Mouse (Mus musculus): Measurements from ENCODE around the gene Ifnar2. TPM values are rescaled to one million over a fixed set of nuclear protein-coding genes. Genes with fewer than 3 reads are reported as not detected.

The Ifnar2 gene
- total and polyA plus RNA-seq, 3 experiments, result 33.1 to 34.9 (median 34.5) TPM

- TF ChIP-seq JUN (IDR thresholded peaks at IDR 0.05; ENCODE audit: insufficient read depth, low read depth, low read length) (no peak), BHLHE40 (IDR thresholded peaks at IDR 0.05; ENCODE audit: low read depth, low read length) (no peak), CTCF (conservative IDR thresholded peaks at IDR 0.05 in 1 of 2, IDR thresholded peaks at IDR 0.05 in 1 of 2; ENCODE audit: low read depth in 2 of 2, low read length in 2 of 2) (no peak), CHD1 (IDR thresholded peaks at IDR 0.05; ENCODE audit: low read depth, low read length) (no peak), MYC (IDR thresholded peaks at IDR 0.05; ENCODE audit: low read depth, low read length) (no peak), ELF1 (IDR thresholded peaks at IDR 0.05; ENCODE audit: low read depth, low read length) (no peak), ZC3H11A (IDR thresholded peaks at IDR 0.05; ENCODE audit: low read depth, low read length) (no peak), SMC3 (IDR thresholded peaks at IDR 0.05; ENCODE audit: low read depth, low read length) (no peak), USF2 (conservative IDR thresholded peaks at IDR 0.05; ENCODE audit: low read depth, low read length) (no peak), MAX (IDR thresholded peaks at IDR 0.05; ENCODE audit: low read length) (no peak), GABPA (IDR thresholded peaks at IDR 0.05; ENCODE audit: insufficient replicate concordance, low read depth, low read length) (no peak), TBP (conservative IDR thresholded peaks at IDR 0.05; ENCODE audit: low read depth, low read length) (no peak), POLR2AphosphoS2 (IDR thresholded peaks at IDR 0.05; ENCODE audit: low read depth, low read length) (no peak), RCOR1 (conservative IDR thresholded peaks at IDR 0.05; ENCODE audit: low read depth, low read length) (no peak), JUND (conservative IDR thresholded peaks at IDR 0.05; ENCODE audit: low read depth, low read length) (no peak)
- Histone ChIP-seq H3K36me3 (replicated peaks in 1 of 2; ENCODE audit: control insufficient read depth in 1 of 2, insufficient read depth in 1 of 2, low read length in 1 of 2) (no peaks in the 10 kb centered on the region), H3K4me1 (ENCODE audit: control insufficient read depth in 1 of 2, insufficient read depth in 2 of 2) (peaks cover 32 to 87% of the 10 kb centered on the region in 2 experiments), H3K4me3 (replicated peaks in 1 of 3; ENCODE audit: low read depth in 2 of 3, low read length in 2 of 3, poor library complexity in 1 of 3) (no peak overlapping the region), H3K9me3 (replicated peaks; ENCODE audit: low read length) (peaks cover 4% of the 10 kb centered on the region), H3K79me2 (replicated peaks; ENCODE audit: control insufficient read depth, extremely low read depth, insufficient read depth, poor library complexity, severe bottlenecking) (no peaks in the 10 kb centered on the region), H3K9ac (ENCODE audit: insufficient read depth, low read depth) (no peak overlapping the region), H3K27me3 (replicated peaks) (no peaks in the 10 kb centered on the region), H3K4me2 (ENCODE audit: insufficient read depth, low read depth, poor library complexity, severe bottlenecking) (no peak overlapping the region), H3K27ac (ENCODE audit: insufficient read depth, low read depth) (no peak overlapping the region)
- dilution Hi-C loops (cut with MboI; ENCODE audit: extremely low pct_ligation_motif_present, extremely low pct_unique_long_range_greater_than_20kb, low sequenced_read_pairs) (no loop called here), in situ Hi-C loops (cut with MboI; ENCODE audit: low pct_ligation_motif_present, low pct_unique_long_range_greater_than_20kb, low sequenced_read_pairs) (no loop called here)
- DNase-seq (ENCODE audit: extremely low read depth), result no peak
Measured at GRCm38 (mm10) chr16:91448895-91449294, 76.3 kb downstream of the Ifnar2 start.

DNA sequence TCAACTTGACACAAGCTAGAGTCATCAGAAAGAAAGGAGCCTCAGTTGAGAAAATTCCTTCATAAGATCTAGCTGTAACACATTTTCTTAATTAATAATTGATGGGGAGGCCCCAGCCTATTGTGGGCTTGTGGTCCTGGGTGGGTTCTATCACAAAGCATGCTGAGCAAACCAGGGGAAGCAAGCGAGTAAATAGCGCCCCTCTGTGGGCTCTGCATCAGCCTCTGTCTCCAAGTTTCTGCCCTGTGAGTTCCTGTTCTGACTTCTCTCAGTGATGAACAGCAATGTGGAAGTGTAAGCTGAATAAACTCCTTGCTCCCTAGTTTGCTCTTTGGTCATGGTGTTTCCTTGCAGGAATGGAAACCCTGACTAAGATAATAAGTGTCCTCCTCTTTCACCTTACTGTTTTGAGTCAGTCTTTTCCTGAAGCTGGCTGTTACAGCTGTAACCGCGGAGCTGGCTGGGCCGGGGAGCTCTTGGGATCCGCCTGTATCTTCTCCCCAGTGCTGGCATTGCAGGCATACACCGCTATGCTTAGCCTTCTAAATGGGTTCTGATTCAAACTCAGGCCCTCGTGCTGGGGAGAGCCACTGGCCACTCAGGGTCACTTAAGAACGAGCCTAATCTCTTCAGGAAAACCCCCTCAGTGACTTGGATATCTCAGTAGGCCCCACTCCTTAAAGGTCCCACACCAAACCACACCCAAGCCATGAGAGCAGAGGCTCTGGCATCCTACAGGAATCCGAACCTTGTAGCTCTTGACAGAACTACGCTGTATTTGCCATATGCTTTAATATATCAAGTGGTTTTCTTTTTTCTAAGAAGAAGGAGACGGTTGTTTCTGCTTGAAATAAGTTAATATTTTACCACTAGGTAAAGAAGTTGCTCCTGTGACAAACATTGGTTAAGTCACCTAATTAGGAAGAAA is 77.8 kb downstream of the Ifnar2 start:
- Histone ChIP-seq H3K4me2 (ENCODE audit: insufficient read depth, low read depth, poor library complexity, severe bottlenecking) (no peak overlapping the region), H3K79me2 (replicated peaks; ENCODE audit: control insufficient read depth, extremely low read depth, insufficient read depth, poor library complexity, severe bottlenecking) (no peaks in the 10 kb centered on the region), H3K4me1 (ENCODE audit: control insufficient read depth in 1 of 2, insufficient read depth in 2 of 2) (peaks cover 35 to 82% of the 10 kb centered on the region in 2 experiments), H3K4me3 (replicated peaks in 1 of 3; ENCODE audit: low read depth in 2 of 3, low read length in 2 of 3, poor library complexity in 1 of 3) (no peak overlapping the region), H3K27me3 (replicated peaks) (no peaks in the 10 kb centered on the region), H3K9me3 (replicated peaks; ENCODE audit: low read length) (no peaks in the 10 kb centered on the region), H3K27ac (ENCODE audit: insufficient read depth, low read depth) (no peak overlapping the region), H3K9ac (ENCODE audit: insufficient read depth, low read depth) (no peak overlapping the region), H3K36me3 (replicated peaks in 1 of 2; ENCODE audit: control insufficient read depth in 1 of 2, insufficient read depth in 1 of 2, low read length in 1 of 2) (no peaks in the 10 kb centered on the region)
- TF ChIP-seq TCF12 (IDR thresholded peaks at IDR 0.05; ENCODE audit: low read depth, low read length), result no peak
- no peak for TF ChIP-seq CHD1 (IDR thresholded peaks at IDR 0.05; ENCODE audit: low read depth, low read length)
- TF ChIP-seq RAD21 (IDR thresholded peaks at IDR 0.05; ENCODE audit: low read depth, low read length), result peak; percentile 37
- TF ChIP-seq EP300 (IDR thresholded peaks at IDR 0.05; ENCODE audit: low read length), result peak; percentile 62
- no peak for TF ChIP-seq MYC (IDR thresholded peaks at IDR 0.05; ENCODE audit: low read depth, low read length)
- peak; percentile 73; the same call in 1 of the 2 replicates for TF ChIP-seq IRF4 (IDR thresholded peaks at IDR 0.05; ENCODE audit: low read depth, low read length)
- TF ChIP-seq SMC3 (IDR thresholded peaks at IDR 0.05; ENCODE audit: low read depth, low read length), result peak; percentile 18; the same call in 1 of the 2 replicates
- TF ChIP-seq CTCF (conservative IDR thresholded peaks at IDR 0.05 in 1 of 2, IDR thresholded peaks at IDR 0.05 in 1 of 2; ENCODE audit: low read depth in 2 of 2, low read length in 2 of 2), result peak in 1 of 2 experiments; percentile 36; a peak in 2 of 4 replicates
- dilution Hi-C loops (cut with MboI; ENCODE audit: extremely low pct_ligation_motif_present, extremely low pct_unique_long_range_greater_than_20kb, low sequenced_read_pairs) (no loop called here), in situ Hi-C loops (cut with MboI; ENCODE audit: low pct_ligation_motif_present, low pct_unique_long_range_greater_than_20kb, low sequenced_read_pairs) (loop anchor here (5.0 kb wide), 1 partner anchor 78 kb away; the partner anchor contains the start of gene Ifnar2)
- no peak for DNase-seq (ENCODE audit: extremely low read depth)
